Comparison of ENCODE assay signal across 24 mouse cellular contexts in genomic region chr4:40900071-40900470, GRCm38 (mm10). TPM values are rescaled to one million over a fixed set of nuclear protein-coding genes. Genes with fewer than 3 reads are reported as not detected.
DNase-seq lines count a peak whose midpoint lies in the region; ATAC-seq and TF ChIP-seq lines count a peak whose summit lies in the region.
"Had no signal": no experiment of that assay in that cellular context is flagged by ENCODE, and none has a peak within 500 bp of the region (broad histone marks: within the 10 kb centered on the region; RNA-seq: fewer than 3 reads in every experiment).

No protein-coding gene starts in this region.

- no peaks in the 10 kb centered on the region for H3K27me3 ChIP-seq in stomach, embryonic 16.5 days (ENCODE audit: control insufficient read depth, insufficient read depth, low read length)
- no peaks in the 10 kb centered on the region for H3K27me3 ChIP-seq in stomach, postnatal 0 days (ENCODE audit: control insufficient read depth, insufficient read depth, low read length)
- H3K27me3 ChIP-seq in liver, embryonic 12.5 days (replicated peaks) = no peaks in the 10 kb centered on the region
- H3K27me3 ChIP-seq in liver, embryonic 16.5 days (ENCODE audit: control insufficient read depth, insufficient read depth, low read depth, low read length) = no peaks in the 10 kb centered on the region
- H3K27me3 ChIP-seq: embryonic facial prominence, embryonic 13.5 days; forebrain, embryonic 12.5 days; heart, embryonic 15.5 days; Patski had no signal

- H3K9ac ChIP-seq in stomach, embryonic 16.5 days (ENCODE audit: low read length) = no peak overlapping the region
- H3K9ac ChIP-seq in stomach, postnatal 0 days (ENCODE audit: low read length) = no peak overlapping the region
- no peak overlapping the region for H3K9ac ChIP-seq in liver, embryonic 12.5 days
- H3K9ac ChIP-seq in liver, embryonic 16.5 days (ENCODE audit: low read depth, low read length) = no peak overlapping the region
- H3K9ac ChIP-seq: embryonic facial prominence, embryonic 13.5 days; forebrain, embryonic 12.5 days; heart, embryonic 15.5 days; hindbrain, embryonic 14.5 days had no signal

- no peak for ATAC-seq in stomach, embryonic 16.5 days (ENCODE audit: insufficient read depth, low FRiP score)
- ATAC-seq in stomach, postnatal 0 days (ENCODE audit: low FRiP score, low TSS enrichment) = no peak
- ATAC-seq in liver, embryonic 12.5 days = peak; percentile 57; the same call in 1 of the 2 replicates
- peak; percentile 45; the same call in 1 of the 2 replicates for ATAC-seq in liver, embryonic 16.5 days (ENCODE audit: low read depth)
- 0 out of 2 replicates have a peak, but pooled peaks have one; percentile 22 for ATAC-seq in megakaryocyte-erythroid progenitor cell, adult 5-6 weeks (replicated peaks; ENCODE audit: low FRiP score, low TSS enrichment, poor library complexity, severe bottlenecking)
- no peak for ATAC-seq in CD4-positive, CD25-positive, alpha-beta regulatory T cell, adult 4 months
- ATAC-seq: activated CD4-positive, CD25-positive, alpha-beta regulatory T cell, adult 4 months; forebrain, embryonic 16.5 days; Patski had no signal

- H3K36me3 ChIP-seq in stomach, embryonic 16.5 days (ENCODE audit: control insufficient read depth, insufficient read depth, low read length) = no peaks in the 10 kb centered on the region
- no peaks in the 10 kb centered on the region for H3K36me3 ChIP-seq in stomach, postnatal 0 days (ENCODE audit: control insufficient read depth, insufficient read depth, low read length)
- no peaks in the 10 kb centered on the region for H3K36me3 ChIP-seq in liver, embryonic 12.5 days
- H3K36me3 ChIP-seq in liver, embryonic 16.5 days (ENCODE audit: control insufficient read depth, insufficient read depth) = no peaks in the 10 kb centered on the region
- H3K36me3 ChIP-seq: embryonic facial prominence, embryonic 13.5 days; forebrain, embryonic 12.5 days; heart, embryonic 10.5 days; heart, embryonic 15.5 days; hindbrain, embryonic 10.5 days had no signal

- peaks cover 7% of the 10 kb centered on the region; the same call in 1 of the 2 replicates for H3K9me3 ChIP-seq in stomach, embryonic 16.5 days (replicated peaks; ENCODE audit: control insufficient read depth, low read length)
- H3K9me3 ChIP-seq in stomach, postnatal 0 days (ENCODE audit: control insufficient read depth, low read length) = no peaks in the 10 kb centered on the region
- no peaks in the 10 kb centered on the region for H3K9me3 ChIP-seq in liver, embryonic 12.5 days (replicated peaks)
- no peaks in the 10 kb centered on the region; the same call in 1 of the 2 replicates for H3K9me3 ChIP-seq in liver, embryonic 16.5 days (replicated peaks; ENCODE audit: control insufficient read depth, low read length)
- H3K9me3 ChIP-seq: embryonic facial prominence, embryonic 13.5 days; forebrain, embryonic 12.5 days; heart, embryonic 15.5 days; hindbrain, embryonic 10.5 days had no signal

- no peak for TF ChIP-seq CTCF in stomach, postnatal 0 days (IDR thresholded peaks at IDR 0.05; ENCODE audit: low read depth)

- 86% methylated on average over 3 of the region's 3 CpGs for WGBS in stomach, embryonic 16.5 days
- WGBS in stomach, postnatal 0 days = 88% methylated on average over 3 of the region's 3 CpGs
- 54% methylated on average over 3 of the region's 3 CpGs for WGBS in liver, embryonic 12.5 days (ENCODE audit: insufficient replicate concordance)
- WGBS in liver, embryonic 16.5 days (ENCODE audit: insufficient replicate concordance) = 66% methylated on average over 3 of the region's 3 CpGs

- no peaks in the 10 kb centered on the region for H3K4me1 ChIP-seq in stomach, embryonic 16.5 days (ENCODE audit: control insufficient read depth, insufficient read depth, low read length)
- no peaks in the 10 kb centered on the region for H3K4me1 ChIP-seq in stomach, postnatal 0 days (replicated peaks; ENCODE audit: control insufficient read depth, insufficient read depth)
- H3K4me1 ChIP-seq in liver, embryonic 12.5 days = peaks cover 19% of the 10 kb centered on the region
- peaks cover 4% of the 10 kb centered on the region; the same call in 1 of the 2 replicates for H3K4me1 ChIP-seq in liver, embryonic 16.5 days (ENCODE audit: control insufficient read depth, low read depth, low read length)
- H3K4me1 ChIP-seq: embryonic facial prominence, embryonic 13.5 days; forebrain, embryonic 12.5 days; heart, embryonic 15.5 days; hindbrain, embryonic 10.5 days had no signal

- 0 out of 2 replicates have a peak overlapping the region, but pooled peaks have one; percentile 38 for H3K27ac ChIP-seq in stomach, embryonic 16.5 days (ENCODE audit: low read length)
- H3K27ac ChIP-seq in stomach, postnatal 0 days (replicated peaks) = no peak overlapping the region
- H3K27ac ChIP-seq in liver, embryonic 12.5 days = peak overlapping the region; percentile 49; the same call in 1 of the 2 replicates
- H3K27ac ChIP-seq in liver, embryonic 16.5 days (ENCODE audit: low read length) = 0 out of 2 replicates have a peak overlapping the region, but pooled peaks have one; percentile 20
- H3K27ac ChIP-seq: embryonic facial prominence, embryonic 13.5 days; forebrain, embryonic 12.5 days; heart, embryonic 10.5 days; heart, embryonic 15.5 days; hindbrain, embryonic 10.5 days; hindbrain, embryonic 14.5 days had no signal

- no peak for DNase-seq in stomach, postnatal 0 days (ENCODE audit: low spot score)
- no peak for DNase-seq in lung, postnatal 10 days
- DNase-seq in testis, postnatal 10 days (ENCODE audit: low spot score) = no peak
- DNase-seq: adrenal gland, postnatal 14 days; cerebellum, adult 18-20 months; cerebellum, adult 9-11 months; cerebellum, postnatal 36 days; heart, adult 18-20 months had no signal

- H3K4me3 ChIP-seq in stomach, embryonic 16.5 days (replicated peaks; ENCODE audit: low read length) = no peak overlapping the region
- no peak overlapping the region for H3K4me3 ChIP-seq in stomach, postnatal 0 days (ENCODE audit: low read depth, low read length)
- H3K4me3 ChIP-seq in liver, embryonic 12.5 days = no peak overlapping the region
- H3K4me3 ChIP-seq in liver, embryonic 16.5 days (ENCODE audit: low read depth, low read length) = no peak overlapping the region
- H3K4me3 ChIP-seq: embryonic facial prominence, embryonic 13.5 days; forebrain, embryonic 12.5 days; heart, embryonic 10.5 days; heart, embryonic 15.5 days; hindbrain, embryonic 10.5 days had no signal

- no peak overlapping the region for H3K4me2 ChIP-seq in stomach, embryonic 16.5 days (ENCODE audit: low read depth, low read length)
- no peak overlapping the region for H3K4me2 ChIP-seq in stomach, postnatal 0 days (replicated peaks; ENCODE audit: low read depth)
- no peak overlapping the region for H3K4me2 ChIP-seq in liver, embryonic 12.5 days
- H3K4me2 ChIP-seq in liver, embryonic 16.5 days (ENCODE audit: low read depth, low read length) = no peak overlapping the region
- H3K4me2 ChIP-seq: embryonic facial prominence, embryonic 13.5 days; forebrain, embryonic 12.5 days; heart, embryonic 15.5 days; hindbrain, embryonic 14.5 days had no signal

- no peak for TF ChIP-seq EP300 in stomach, postnatal 0 days (optimal IDR thresholded peaks at IDR 0.05)

RNA-seq across cellular contexts. Expression of gene Spink4, which starts 19.8 kb away (rescaled TPM):
- 36.1 and 40.3 TPM in 2 replicates for polyA plus RNA-seq in stomach, embryonic 16.5 days (2015; fragmentation: Nextera tagmentation; extraction: Ambion mirVana)
- 75.5 and 86.9 TPM in 2 replicates for polyA plus RNA-seq in stomach, postnatal 0 days (2015; fragmentation: Nextera tagmentation; extraction: Ambion mirVana)
- polyA plus RNA-seq in liver, embryonic 12.5 days (2016; fragmentation: Nextera tagmentation; extraction: Ambion mirVana) = 0.58 TPM in 1 of 2 replicates, not detected in the other
- 0.90 and 2.9 TPM in 2 replicates for polyA plus RNA-seq in liver, embryonic 16.5 days (2015; fragmentation: Nextera tagmentation; extraction: Ambion mirVana)
- not detected in 2 replicates for total RNA-seq in megakaryocyte-erythroid progenitor cell, adult 5-6 weeks (2014; fragmentation: Nextera tagmentation)
- not detected in 2 replicates for total RNA-seq in megakaryocyte-erythroid progenitor cell, adult 5-6 weeks (2017)
- not detected for polyA plus RNA-seq in CD4-positive, CD25-positive, alpha-beta regulatory T cell, adult 4 months (2017; shearing (Covaris generic))
- total RNA-seq: gastrocnemius, adult 8-10 months; gastrocnemius, postnatal 4 days; heart, adult 18-20 months had no signal
- polyA plus RNA-seq: activated CD4-positive, CD25-positive, alpha-beta regulatory T cell, adult 4 months; embryonic facial prominence, embryonic 13.5 days; forebrain, embryonic 12.5 days; forebrain, embryonic 16.5 days; hindbrain, embryonic 10.5 days; hindbrain, embryonic 14.5 days; Patski had no signal

RNA-seq across cellular contexts. Expression of gene B4galt1, which starts 46.3 kb away (rescaled TPM):
- 50.1 and 51.2 TPM in 2 replicates for polyA plus RNA-seq in stomach, embryonic 16.5 days (2015; fragmentation: Nextera tagmentation; extraction: Ambion mirVana)
- polyA plus RNA-seq in stomach, postnatal 0 days (2015; fragmentation: Nextera tagmentation; extraction: Ambion mirVana) = 34.3 and 35.0 TPM in 2 replicates
- polyA plus RNA-seq in liver, embryonic 12.5 days (2016; fragmentation: Nextera tagmentation; extraction: Ambion mirVana) = 39.6 and 40.0 TPM in 2 replicates
- polyA plus RNA-seq in liver, embryonic 16.5 days (2015; fragmentation: Nextera tagmentation; extraction: Ambion mirVana) = 29.7 and 32.6 TPM in 2 replicates
- 30.8 and 35.1 TPM in 2 replicates for total RNA-seq in megakaryocyte-erythroid progenitor cell, adult 5-6 weeks (2014; fragmentation: Nextera tagmentation)
- total RNA-seq in megakaryocyte-erythroid progenitor cell, adult 5-6 weeks (2017) = 14.4 and 20.5 TPM in 2 replicates
- polyA plus RNA-seq in CD4-positive, CD25-positive, alpha-beta regulatory T cell, adult 4 months (2017; shearing (Covaris generic)) = 10 to 100 TPM; 52.5 to 61.3 TPM

RNA-seq across cellular contexts. Expression of gene Bag1, which starts 48.0 kb away (rescaled TPM):
- polyA plus RNA-seq in stomach, embryonic 16.5 days (2015; fragmentation: Nextera tagmentation; extraction: Ambion mirVana) = 184 and 197 TPM in 2 replicates
- polyA plus RNA-seq in stomach, postnatal 0 days (2015; fragmentation: Nextera tagmentation; extraction: Ambion mirVana) = 259 and 270 TPM in 2 replicates
- 185 and 192 TPM in 2 replicates for polyA plus RNA-seq in liver, embryonic 12.5 days (2016; fragmentation: Nextera tagmentation; extraction: Ambion mirVana)
- 99.7 and 103 TPM in 2 replicates for polyA plus RNA-seq in liver, embryonic 16.5 days (2015; fragmentation: Nextera tagmentation; extraction: Ambion mirVana)
- 224 and 246 TPM in 2 replicates for total RNA-seq in megakaryocyte-erythroid progenitor cell, adult 5-6 weeks (2014; fragmentation: Nextera tagmentation)
- 650 and 683 TPM in 2 replicates for total RNA-seq in megakaryocyte-erythroid progenitor cell, adult 5-6 weeks (2017)
- 10 to 100 TPM; 10.0 to 15.8 TPM for polyA plus RNA-seq in CD4-positive, CD25-positive, alpha-beta regulatory T cell, adult 4 months (2017; shearing (Covaris generic))

RNA-seq across cellular contexts. Expression of gene Chmp5, which starts 48.1 kb away (rescaled TPM):
- polyA plus RNA-seq in stomach, embryonic 16.5 days (2015; fragmentation: Nextera tagmentation; extraction: Ambion mirVana) = 109 and 118 TPM in 2 replicates
- polyA plus RNA-seq in stomach, postnatal 0 days (2015; fragmentation: Nextera tagmentation; extraction: Ambion mirVana) = 121 and 125 TPM in 2 replicates
- 48.6 and 48.7 TPM in 2 replicates for polyA plus RNA-seq in liver, embryonic 12.5 days (2016; fragmentation: Nextera tagmentation; extraction: Ambion mirVana)
- polyA plus RNA-seq in liver, embryonic 16.5 days (2015; fragmentation: Nextera tagmentation; extraction: Ambion mirVana) = 41.8 and 44.6 TPM in 2 replicates
- total RNA-seq in megakaryocyte-erythroid progenitor cell, adult 5-6 weeks (2014; fragmentation: Nextera tagmentation) = 24.2 and 31.7 TPM in 2 replicates
- total RNA-seq in megakaryocyte-erythroid progenitor cell, adult 5-6 weeks (2017) = 74.8 and 110 TPM in 2 replicates
- 100 to 1,000 TPM; 106 to 129 TPM for polyA plus RNA-seq in CD4-positive, CD25-positive, alpha-beta regulatory T cell, adult 4 months (2017; shearing (Covaris generic))

Comparison
In these comparisons a context has a peak if more than half of its experiments do, and no peak if none do; other contexts are left out.
1. ATAC-seq: peak in liver, embryonic 12.5 days (single experiment), liver, embryonic 16.5 days (single experiment) and megakaryocyte-erythroid progenitor cell, adult 5-6 weeks (single experiment); none in stomach, embryonic 16.5 days (single experiment), stomach, postnatal 0 days (single experiment) and CD4-positive, CD25-positive, alpha-beta regulatory T cell, adult 4 months (single experiment).